Mouse (Mus musculus): ENCODE data around the gene Cdipt.

The Cdipt gene

GRCm38 (mm10) chr7:127027885-127028284, 52.2 kb downstream of the Cdipt start:
- Histone ChIP-seq H3K9me3 (ENCODE audit: low read length) (no peaks in the 10 kb centered on the region), H3K27me3 (ENCODE audit: insufficient read depth, low read length) (no peaks in the 10 kb centered on the region), H3K36me3 (ENCODE audit: insufficient read depth, low read length) (peaks cover 77% of the 10 kb centered on the region), H3K4me1 (replicated peaks; ENCODE audit: low read depth, low read length) (peaks cover 74% of the 10 kb centered on the region), H3K4me3 (replicated peaks; ENCODE audit: low read length) (peak overlapping the region; percentile 86)
- TF ChIP-seq NANOG (IDR thresholded peaks at IDR 0.05; ENCODE audit: borderline replicate concordance, low read length) (no peak), CTCF (conservative IDR thresholded peaks at IDR 0.05; ENCODE audit: low read length) (no peak), POU5F1 (IDR thresholded peaks at IDR 0.05; ENCODE audit: borderline replicate concordance, low read length) (no peak)
